Mouse (Mus musculus): ENCODE measurements around the gene Cst6.

Gene Cst6

GRCm38 (mm10) chr19:5356080-5356479, 6.7 kb upstream of the Cst6 start:
- intact Hi-C loops (cut with DNase I): no loop called here

GRCm38 (mm10) chr19:5353609-5354008, 4.2 kb upstream of the Cst6 start:
- intact Hi-C loops (cut with DNase I): no loop called here

GRCm38 (mm10) chr19:5348526-5349501, 560 bp downstream of the Cst6 start:
- intact Hi-C loops (cut with DNase I): loop anchor here (5.0 kb wide), 1 partner anchor 52 kb away; the partner anchor contains the start of genes Gal3st3 and Sf3b2

DNA sequence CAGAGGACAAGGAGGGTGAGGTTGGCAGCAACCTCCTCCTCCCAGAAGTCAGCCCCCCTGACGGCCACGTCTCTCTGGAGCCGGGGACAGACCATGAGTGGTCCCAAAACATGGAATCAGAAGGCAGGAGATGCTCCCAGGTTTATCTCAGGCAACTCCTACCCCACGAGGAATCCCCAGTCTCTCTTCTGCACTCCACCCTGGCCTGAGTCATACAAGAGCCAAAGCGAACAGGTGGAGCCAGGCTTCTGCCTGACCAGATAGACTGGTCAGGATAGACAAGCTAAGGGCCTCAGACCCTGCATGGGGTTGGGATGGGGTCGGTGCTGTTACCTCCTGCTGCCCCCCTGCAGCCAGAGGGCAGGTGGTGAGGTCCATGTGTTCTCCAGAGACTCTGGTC, 1.3 kb downstream of the Cst6 start:
- intact Hi-C loops (cut with DNase I): loop anchor here (5.0 kb wide), 1 partner anchor 51 kb away; the partner anchor contains the start of genes Gal3st3 and Sf3b2

- intact Hi-C loops (cut with DNase I): loop anchor here (5.0 kb wide), 1 partner anchor 48 kb away; the partner anchor contains the start of genes Gal3st3 and Sf3b2
These were observed 3.9 kb downstream of the Cst6 start for GRCm38 (mm10) chr19:5345297-5346131.

DNA sequence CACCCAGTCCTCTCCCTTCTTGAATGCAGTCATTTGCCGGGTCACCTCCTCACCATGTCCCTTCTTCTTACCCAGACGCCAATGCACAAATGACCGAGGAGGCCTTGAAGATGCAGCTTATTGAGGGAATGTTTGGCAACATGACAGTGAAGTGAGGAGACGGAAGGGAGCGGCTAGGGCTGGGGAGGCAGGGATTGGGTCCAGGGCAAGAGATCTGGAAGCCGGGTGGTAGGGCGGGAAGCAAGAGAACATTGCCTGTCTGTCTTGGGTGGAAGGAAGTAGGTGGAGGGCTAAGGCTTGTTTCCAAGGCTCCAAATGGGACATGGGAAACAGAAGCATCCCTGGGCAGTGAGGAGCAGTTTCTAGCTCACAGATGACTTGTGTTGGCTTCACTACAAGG, 8.0 kb downstream of the Cst6 start:
- intact Hi-C loops (cut with DNase I): no loop called here

- intact Hi-C loops (cut with DNase I): no loop called here
These were observed 11.4 kb downstream of the Cst6 start for GRCm38 (mm10) chr19:5337975-5338374.

- intact Hi-C loops (cut with DNase I): no loop called here
These were observed 13.9 kb downstream of the Cst6 start, which contains the start of gene Catsper1 for GRCm38 (mm10) chr19:5335441-5335840. Gene Catsper1, plus strand, starts transcription at chr19:5335741.

DNA sequence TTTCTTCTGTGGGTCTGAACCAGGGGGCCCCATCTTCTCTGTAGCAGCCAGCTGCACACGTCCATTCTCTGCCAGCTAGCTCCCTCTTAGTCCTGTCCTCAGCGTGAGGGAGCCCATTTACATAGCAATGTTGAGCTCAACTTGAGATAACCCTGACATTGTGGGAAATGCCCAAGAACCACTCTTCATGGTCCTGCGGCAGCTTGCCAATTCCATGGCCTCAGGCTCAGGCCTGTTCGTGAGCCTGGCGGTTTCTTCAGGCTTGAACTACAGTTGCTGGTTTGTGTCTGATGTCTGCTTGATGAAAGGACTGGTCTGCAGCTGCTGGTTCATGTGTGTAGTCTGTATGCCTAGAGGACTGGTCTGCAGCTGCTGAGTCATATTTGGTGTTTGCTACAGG, 14.6 kb downstream of the Cst6 start:
- intact Hi-C loops (cut with DNase I): no loop called here

DNA sequence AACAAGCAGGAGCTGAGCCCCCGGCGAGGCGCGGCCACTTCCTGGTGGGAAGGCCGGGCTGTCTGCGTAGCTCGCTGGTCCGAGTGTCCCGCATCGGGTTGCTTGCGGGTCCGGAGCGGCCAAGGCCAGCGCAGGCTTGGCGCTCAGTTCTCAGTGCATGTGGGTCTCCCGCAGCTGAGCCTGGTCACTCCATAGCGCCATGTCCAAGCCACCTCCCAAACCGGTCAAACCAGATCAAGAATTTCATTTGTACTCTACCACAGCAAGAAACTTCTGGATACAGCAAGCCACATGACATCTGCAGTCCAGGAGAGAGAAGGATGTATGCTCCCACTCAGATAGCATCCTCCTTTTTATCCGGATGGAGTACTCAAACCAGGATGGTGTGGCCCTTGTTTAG, 21.4 kb downstream of the Cst6 start:
- intact Hi-C loops (cut with DNase I): no loop called here

DNA sequence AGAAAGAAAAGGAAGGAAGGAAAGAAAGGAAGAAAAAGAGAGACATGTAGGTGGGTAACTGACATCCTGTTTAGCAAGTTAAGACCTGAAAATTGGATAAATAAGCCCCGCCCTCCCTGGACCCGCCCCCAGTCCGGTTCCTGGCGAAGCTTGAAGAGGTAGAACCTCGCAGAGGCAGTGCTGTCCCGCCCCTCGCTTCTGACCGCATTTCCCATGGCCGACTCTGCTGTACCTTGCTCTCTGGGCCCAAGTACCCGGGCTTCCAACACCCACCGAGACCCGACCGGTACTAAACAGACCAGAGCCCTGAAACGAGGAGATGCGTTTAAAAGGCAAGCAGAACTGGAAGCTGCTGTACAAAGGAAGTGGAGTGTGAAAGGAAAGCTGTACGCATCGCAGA, 25.6 kb downstream of the Cst6 start:
- intact Hi-C loops (cut with DNase I): no loop called here

DNA sequence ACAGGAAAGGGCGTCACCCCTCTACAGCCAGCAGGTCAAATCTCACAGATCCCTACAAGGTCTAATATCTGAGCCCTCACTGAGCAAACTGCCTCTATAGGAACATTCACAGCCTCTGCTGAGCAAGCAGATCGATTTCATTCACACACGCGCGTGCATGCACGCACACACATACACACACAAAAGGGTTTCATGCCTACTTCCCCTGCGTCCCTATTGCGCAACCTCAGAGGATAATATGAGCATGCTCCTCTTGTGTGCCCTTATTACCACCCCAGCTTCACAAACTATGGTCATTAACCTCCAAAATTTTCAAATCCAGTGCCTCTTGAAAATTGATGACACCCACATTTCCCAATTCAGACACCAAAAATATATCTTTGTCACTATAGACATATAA, 36.2 kb downstream of the Cst6 start:
- intact Hi-C loops (cut with DNase I): no loop called here

GRCm38 (mm10) chr19:5309025-5309424, 40.3 kb downstream of the Cst6 start:
- intact Hi-C loops (cut with DNase I): no loop called here

GRCm38 (mm10) chr19:5306968-5307734, 42.2 kb downstream of the Cst6 start:
- intact Hi-C loops (cut with DNase I): no loop called here

GRCm38 (mm10) chr19:5306279-5306678, 43.1 kb downstream of the Cst6 start:
- intact Hi-C loops (cut with DNase I): no loop called here

DNA sequence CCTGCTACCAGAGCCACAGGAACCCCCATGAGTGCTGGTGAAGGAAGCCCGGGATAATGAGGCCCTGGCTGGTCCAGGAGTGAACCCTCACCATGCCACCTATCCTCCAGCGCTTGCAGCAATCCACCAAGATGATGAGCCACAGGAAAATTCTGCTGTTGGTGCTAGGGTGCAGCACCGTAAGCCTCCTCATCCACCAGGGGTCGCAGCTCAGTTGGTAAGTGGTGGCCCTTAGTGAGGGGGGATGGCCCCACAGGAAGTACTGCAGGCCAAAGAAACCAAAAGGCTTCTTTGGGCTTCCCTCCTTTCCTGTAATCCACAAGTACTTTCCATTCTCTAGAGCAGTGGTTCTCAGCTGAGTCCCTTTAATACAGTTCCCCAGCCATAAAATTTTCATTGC, 46.9 kb downstream of the Cst6 start:
- intact Hi-C loops (cut with DNase I): no loop called here

DNA sequence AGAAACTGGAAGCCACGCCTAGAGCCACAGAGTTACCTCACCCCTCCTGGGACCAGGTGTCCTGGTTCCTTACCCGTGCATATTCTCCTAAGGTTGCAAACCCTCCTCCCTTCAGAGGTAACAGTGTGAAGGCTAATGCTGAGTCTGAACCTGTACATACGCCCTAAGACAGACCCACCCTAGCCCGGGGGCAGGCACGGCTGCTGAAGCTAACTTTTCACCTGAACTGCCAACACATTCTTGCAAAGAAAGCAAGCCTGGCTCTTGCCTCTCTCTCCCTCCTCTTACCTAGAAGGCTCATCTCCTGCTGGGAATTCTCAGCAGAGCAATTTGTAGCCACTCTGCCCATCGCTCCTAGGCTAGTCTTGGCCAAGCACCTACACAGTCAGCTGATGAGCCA, 48.8 kb downstream of the Cst6 start:
- intact Hi-C loops (cut with DNase I): no loop called here

GRCm38 (mm10) chr19:5297903-5298800, 51.2 kb downstream of the Cst6 start, which contains the start of gene Gal3st3:
Gene Gal3st3, plus strand, starts transcription at chr19:5298331.
- intact Hi-C loops (cut with DNase I): loop anchor here (5.0 kb wide), 1 partner anchor 49 kb away; the partner anchor contains the start of gene Cst6

- intact Hi-C loops (cut with DNase I): loop anchor here (5.0 kb wide), 1 partner anchor 51 kb away; the partner anchor contains the start of gene Cst6
These were observed 52.7 kb downstream of the Cst6 start for GRCm38 (mm10) chr19:5296630-5297029.

GRCm38 (mm10) chr19:5295736-5296075, 53.7 kb downstream of the Cst6 start:
- intact Hi-C loops (cut with DNase I): loop anchor here (5.0 kb wide), 1 partner anchor 52 kb away; the partner anchor contains the start of gene Cst6
